Mouse (Mus musculus) megakaryocyte, embryonic 14.5 days (primary cell): ENCODE data around the gene Apba3.

Experiments
- FLI1 ChIP-seq: IDR thresholded peaks from 2 replicates; pipeline ENCODE4 v1.6.1; 2012; ENCODE audit warnings: low read length, inconsistent platforms, mixed read lengths
- GATA1 ChIP-seq: IDR thresholded peaks from 3 replicates; pipeline ENCODE4 v1.6.1; 2012; ENCODE audit warnings: mixed read lengths, low read length, inconsistent platforms, borderline replicate concordance

GRCm38 (mm10) chr10:81249442-81249841 lies 17.3 kb upstream of the Apba3 start:
- TF ChIP-seq GATA1 (no peak), FLI1 (no peak)
